ENCODE assay signal across 16 mouse cellular contexts in genomic region chr17:83972470-83972869, GRCm38 (mm10).
DNase-seq lines count a peak whose midpoint lies in the region; ATAC-seq and TF ChIP-seq lines count a peak whose summit lies in the region.
"Had no signal": no experiment of that assay in that cellular context is flagged by ENCODE, and none has a peak within 500 bp of the region (broad histone marks: within the 10 kb centered on the region; RNA-seq: fewer than 3 reads in every experiment).

No protein-coding gene starts in this region.

- 74% methylated on average over 4 of the region's 4 CpGs for WGBS in lung, embryonic 14.5 days
- 76% methylated on average over 4 of the region's 4 CpGs for WGBS in hindbrain, embryonic 13.5 days
- WGBS in limb, embryonic 10.5 days, result 78% methylated on average over 4 of the region's 4 CpGs

- no peak overlapping the region for H3K4me2 ChIP-seq in lung, embryonic 14.5 days
- no peak overlapping the region for H3K4me2 ChIP-seq in hindbrain, embryonic 13.5 days
- H3K4me2 ChIP-seq: embryonic facial prominence, embryonic 15.5 days; heart, embryonic 11.5 days; liver, embryonic 15.5 days had no signal

- peak overlapping the region; percentile 75 for H3K27ac ChIP-seq in gastrocnemius, adult 2 months
- H3K27ac ChIP-seq in lung, embryonic 14.5 days (ENCODE audit: low read depth), result peak overlapping the region; percentile 62; the same call in 1 of the 2 replicates
- H3K27ac ChIP-seq in hindbrain, embryonic 13.5 days, result no peak overlapping the region
- H3K27ac ChIP-seq in limb, embryonic 10.5 days, result peak overlapping the region; percentile 82
- H3K27ac ChIP-seq: embryonic facial prominence, embryonic 15.5 days; liver, embryonic 15.5 days had no signal

- no peak for ATAC-seq in lung, embryonic 14.5 days (ENCODE audit: insufficient read depth)
- ATAC-seq in hindbrain, embryonic 13.5 days (ENCODE audit: low FRiP score), result peak; percentile 39; the same call in 1 of the 2 replicates
- ATAC-seq: activated CD4-positive, CD25-positive, alpha-beta regulatory T cell, adult 4 months had no signal

- TF ChIP-seq CTCF in gastrocnemius, adult 2 months (IDR thresholded peaks at IDR 0.05), result no peak
- no peak for TF ChIP-seq CTCF in lung, embryonic 14.5 days (IDR thresholded peaks at IDR 0.05; ENCODE audit: low read depth)

- no peak overlapping the region for H3K4me3 ChIP-seq in gastrocnemius, adult 2 months
- no peak overlapping the region for H3K4me3 ChIP-seq in lung, embryonic 14.5 days (ENCODE audit: low read depth, low read length)
- no peak overlapping the region for H3K4me3 ChIP-seq in hindbrain, embryonic 13.5 days
- H3K4me3 ChIP-seq in limb, embryonic 10.5 days, result no peak overlapping the region
- H3K4me3 ChIP-seq: embryonic facial prominence, embryonic 15.5 days; liver, embryonic 15.5 days had no signal

- DNase-seq in gastrocnemius, adult 2 months, result peak; percentile 7
- no peak for DNase-seq in gastrocnemius, postnatal 4 days (ENCODE audit: low spot score in 2 of 2)
- DNase-seq in lung, embryonic 14.5 days, result no peak
- DNase-seq in lung, postnatal 4 days, result no peak
- no peak for DNase-seq in limb, embryonic 10.5 days (ENCODE audit: low spot score)
- DNase-seq in thymus, postnatal 0 days (ENCODE audit: low spot score), result no peak
- DNase-seq in embryo, embryonic 9.5 days (ENCODE audit: extremely low spot score), result no peak
- DNase-seq: B cell, adult 2 months; cerebellum, postnatal 14 days; thymus, postnatal 4 days had no signal

- H3K9ac ChIP-seq in lung, embryonic 14.5 days, result no peak overlapping the region
- no peak overlapping the region for H3K9ac ChIP-seq in hindbrain, embryonic 13.5 days
- H3K9ac ChIP-seq: embryonic facial prominence, embryonic 15.5 days; liver, embryonic 15.5 days had no signal

- no peaks in the 10 kb centered on the region for H3K4me1 ChIP-seq in lung, embryonic 14.5 days (ENCODE audit: insufficient read depth)
- H3K4me1 ChIP-seq in hindbrain, embryonic 13.5 days (replicated peaks), result peaks cover 13% of the 10 kb centered on the region
- H3K4me1 ChIP-seq in limb, embryonic 10.5 days, result peaks cover 50% of the 10 kb centered on the region

- no peaks in the 10 kb centered on the region for H3K36me3 ChIP-seq in lung, embryonic 14.5 days (ENCODE audit: insufficient read depth)
- no peaks in the 10 kb centered on the region for H3K36me3 ChIP-seq in hindbrain, embryonic 13.5 days
- no peaks in the 10 kb centered on the region for H3K36me3 ChIP-seq in limb, embryonic 10.5 days
- H3K36me3 ChIP-seq: embryonic facial prominence, embryonic 15.5 days; G1E; liver, embryonic 15.5 days had no signal

- no peaks in the 10 kb centered on the region for H3K27me3 ChIP-seq in lung, embryonic 14.5 days (ENCODE audit: insufficient read depth, low read length)
- H3K27me3 ChIP-seq in hindbrain, embryonic 13.5 days, result no peaks in the 10 kb centered on the region
- H3K27me3 ChIP-seq in limb, embryonic 10.5 days (ENCODE audit: low read depth, poor library complexity, severe bottlenecking), result no peaks in the 10 kb centered on the region
- H3K27me3 ChIP-seq: embryonic facial prominence, embryonic 15.5 days; liver, embryonic 15.5 days had no signal

- no peaks in the 10 kb centered on the region for H3K9me3 ChIP-seq in lung, embryonic 14.5 days (ENCODE audit: low read depth, low read length)
- no peaks in the 10 kb centered on the region for H3K9me3 ChIP-seq in hindbrain, embryonic 13.5 days
- H3K9me3 ChIP-seq in limb, embryonic 10.5 days (replicated peaks), result no peaks in the 10 kb centered on the region
- H3K9me3 ChIP-seq: embryonic facial prominence, embryonic 15.5 days; G1E; liver, embryonic 15.5 days had no signal

- intact Hi-C loops in gastrocnemius, adult 2 months (cut with DNase I), result loop anchor here (2.0 kb wide), 1 partner anchor 216 kb away; no protein-coding TSS in a partner anchor
